25 mouse cellular contexts compared by ENCODE assay signal in genomic region chr4:123842126-123842525, GRCm38 (mm10). TPM values are rescaled to one million over a fixed set of nuclear protein-coding genes. Genes with fewer than 3 reads are reported as not detected.
"Had no signal": no experiment of that assay in that cellular context is flagged by ENCODE, and none has a peak within 500 bp of the region (broad histone marks: within the 10 kb centered on the region; RNA-seq: fewer than 3 reads in every experiment).

No protein-coding gene starts in this region.

- H3K4me2 ChIP-seq: lung, embryonic 14.5 days; midbrain, embryonic 12.5 days; neural tube, embryonic 13.5 days; neural tube, embryonic 15.5 days had no signal

- H3K9me3 ChIP-seq: midbrain, embryonic 10.5 days; midbrain, embryonic 12.5 days; neural tube, embryonic 13.5 days; neural tube, embryonic 15.5 days had no signal

- H3K9ac ChIP-seq: lung, embryonic 14.5 days; midbrain, embryonic 12.5 days; neural tube, embryonic 13.5 days; neural tube, embryonic 15.5 days had no signal

- ATAC-seq: midbrain, embryonic 16.5 days had no signal

- H3K36me3 ChIP-seq: midbrain, embryonic 10.5 days; midbrain, embryonic 12.5 days; neural tube, embryonic 13.5 days; neural tube, embryonic 15.5 days had no signal

- H3K27me3 ChIP-seq: midbrain, embryonic 12.5 days; neural tube, embryonic 13.5 days; neural tube, embryonic 15.5 days had no signal

- H3K4me3 ChIP-seq: midbrain, embryonic 10.5 days; midbrain, embryonic 12.5 days; myocyte; neural tube, embryonic 13.5 days; neural tube, embryonic 15.5 days had no signal

- H3K27ac ChIP-seq: midbrain, embryonic 10.5 days; midbrain, embryonic 12.5 days; neural tube, embryonic 13.5 days; neural tube, embryonic 15.5 days had no signal

- H3K4me1 ChIP-seq: midbrain, embryonic 10.5 days; midbrain, embryonic 12.5 days; neural tube, embryonic 13.5 days; neural tube, embryonic 15.5 days had no signal

- DNase-seq: lung, adult 18-20 months; lung, embryonic 14.5 days; lung, postnatal 10 days; lung, postnatal 4 days; midbrain, embryonic 14.5 days; retina, postnatal 1 day; right cerebral cortex, adult 18-20 months; right cerebral cortex, postnatal 25 days; right cerebral cortex, postnatal 4 days; spleen, adult 18-20 months; thymus, adult 18-20 months; thymus, postnatal 14 days; thymus, postnatal 4 days had no signal

RNA-seq across cellular contexts. Expression of gene 4933427I04Rik, which starts 17.4 kb away (rescaled TPM):
- total RNA-seq: megakaryocyte, adult 5-6 weeks; megakaryocyte-erythroid progenitor cell, adult 5-6 weeks had no signal
- polyA plus RNA-seq: lung, embryonic 14.5 days; lung, embryonic 16.5 days; midbrain, embryonic 10.5 days; midbrain, embryonic 12.5 days; myocyte; neural tube, embryonic 11.5 days; small intestine, adult 2 months; thymus, postnatal 0 days had no signal

RNA-seq across cellular contexts. Expression of gene Rhbdl2, which starts 54.5 kb away (rescaled TPM):
- total RNA-seq: megakaryocyte, adult 5-6 weeks; megakaryocyte-erythroid progenitor cell, adult 5-6 weeks had no signal
